Mouse (Mus musculus) kidney, postnatal 36 days (tissue): ENCODE measurements at regions not wholly inside any gene's neighbourhood (a gene's known extent, or its start where the extent isn't known, plus 50 kb on each side); places are given as distances from the start of the nearest gene placed in this dataset.

Experiments
- DNase-seq, 2 experiments: peaks; one replicate each; pipeline ENCODE4 v3.0.0; 2021 to 2022; ENCODE audit warnings: mixed read lengths in 2 of 2

- no peak for DNase-seq
Measured at GRCm38 (mm10) chr3:48911758-48912157, 845.4 kb downstream of the Pcdh18 start.

GRCm38 (mm10) chr3:48890403-48890802, 866.7 kb downstream of the Pcdh18 start:
- DNase-seq, result no peak

- DNase-seq, result no peak
Measured at GRCm38 (mm10) chr3:48887885-48888284, 869.2 kb downstream of the Pcdh18 start.

GRCm38 (mm10) chr3:48869527-48869926, 887.6 kb downstream of the Pcdh18 start:
- no peak for DNase-seq

- DNase-seq, result peak; percentile 51 to 78
Measured at GRCm38 (mm10) chr3:48846049-48846653, 911.0 kb downstream of the Pcdh18 start.

GRCm38 (mm10) chr3:48840692-48841091, 916.4 kb downstream of the Pcdh18 start:
- DNase-seq, result no peak

GRCm38 (mm10) chr3:48823360-48823759, 933.8 kb downstream of the Pcdh18 start:
- no peak for DNase-seq

- DNase-seq, result no peak
Measured at GRCm38 (mm10) chr3:48804398-48804797, 952.7 kb downstream of the Pcdh18 start.

GRCm38 (mm10) chr3:48771709-48772108, 985.4 kb downstream of the Pcdh18 start:
- no peak for DNase-seq
